Mouse (Mus musculus) brain, embryonic 14.5 days (tissue): ENCODE measurements around the gene Ranbp9.

Source experiments
- CTCF ChIP-seq: fragments of 200-500 bp; IDR thresholded peaks from 2 replicates; pipeline ENCODE4 v1.5.1; 2012; ENCODE audit warnings: inconsistent platforms, mild to moderate bottlenecking, moderate library complexity, borderline replicate concordance; ENCODE audit not compliant: insufficient read depth, insufficient read length; ENCODE audit errors: extremely low read depth
- POLR2A ChIP-seq: fragments of 200-500 bp; IDR thresholded peaks from 2 replicates; pipeline ENCODE4 v1.6.1; 2012; ENCODE audit warnings: mild to moderate bottlenecking, inconsistent platforms, borderline replicate concordance; ENCODE audit not compliant: poor library complexity, insufficient read depth, insufficient read length, severe bottlenecking; ENCODE audit errors: extremely low read depth

DNA sequence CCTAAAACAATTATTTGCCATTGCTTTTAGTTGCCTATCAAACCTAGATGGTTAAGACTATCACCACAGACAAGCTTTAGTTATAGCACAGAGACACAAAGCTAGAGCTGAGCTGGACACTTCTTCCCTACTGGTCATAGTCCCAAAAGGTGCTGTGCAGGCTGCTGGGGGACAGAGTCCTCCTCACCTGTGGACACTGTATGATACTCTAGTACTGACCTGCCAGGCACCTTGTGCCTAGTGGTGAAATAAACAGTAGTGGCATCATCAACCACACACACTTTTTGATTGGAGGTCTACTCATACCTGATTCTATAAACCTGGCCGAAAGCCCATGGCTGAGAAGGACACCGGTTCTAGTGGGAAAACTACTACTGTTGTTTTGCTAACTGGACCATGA, 16.5 kb downstream of the Ranbp9 start:
- TF ChIP-seq CTCF (no peak), POLR2A (no peak)
